Mouse (Mus musculus): ENCODE results near the gene Fam102b. TPM values are rescaled to one million over a fixed set of nuclear protein-coding genes. Genes with fewer than 3 reads are reported as not detected.

Fam102b gene
- polyA plus RNA-seq, 1 experiment from 2014 or later: 8.2 TPM

- WGBS: 69% methylated on average over 6 of the region's 6 CpGs
- no peaks in the 10 kb centered on the region for H3K9me3 ChIP-seq (ENCODE audit: control insufficient read depth)
- H3K27ac ChIP-seq (ENCODE audit: low read depth, low read length): no peak overlapping the region
- H3K4me2 ChIP-seq (replicated peaks; ENCODE audit: low read depth): no peak overlapping the region
- H3K4me1 ChIP-seq (replicated peaks; ENCODE audit: control insufficient read depth, insufficient read depth, low read length): no peaks in the 10 kb centered on the region; the same call in 1 of the 2 replicates
- H3K4me3 ChIP-seq (ENCODE audit: low read depth, low read length): no peak overlapping the region
- no peaks in the 10 kb centered on the region for H3K27me3 ChIP-seq (replicated peaks; ENCODE audit: control insufficient read depth, insufficient read depth, low read length)
- no peak overlapping the region for H3K9ac ChIP-seq (ENCODE audit: low read depth, low read length)
- no peak for TF ChIP-seq CTCF (IDR thresholded peaks at IDR 0.05; ENCODE audit: low read depth)
- ATAC-seq: no peak
- H3K36me3 ChIP-seq (ENCODE audit: control insufficient read depth, insufficient read depth): no peaks in the 10 kb centered on the region
Observed at GRCm38 (mm10) chr3:109021720-109022516, 5.5 kb downstream of the Fam102b start.

- Histone ChIP-seq H3K4me3 (ENCODE audit: low read depth, low read length) (no peak overlapping the region), H3K27me3 (replicated peaks; ENCODE audit: control insufficient read depth, insufficient read depth, low read length) (no peaks in the 10 kb centered on the region), H3K4me1 (replicated peaks; ENCODE audit: control insufficient read depth, insufficient read depth, low read length) (no peaks in the 10 kb centered on the region; the same call in 1 of the 2 replicates), H3K9ac (ENCODE audit: low read depth, low read length) (no peak overlapping the region), H3K36me3 (ENCODE audit: control insufficient read depth, insufficient read depth) (no peaks in the 10 kb centered on the region), H3K4me2 (replicated peaks; ENCODE audit: low read depth) (no peak overlapping the region), H3K27ac (ENCODE audit: low read depth, low read length) (no peak overlapping the region), H3K9me3 (ENCODE audit: control insufficient read depth) (no peaks in the 10 kb centered on the region)
- ATAC-seq: no peak
- TF ChIP-seq CTCF (IDR thresholded peaks at IDR 0.05; ENCODE audit: low read depth): no peak
- 89% methylated on average over 5 of the region's 5 CpGs for WGBS
Observed at GRCm38 (mm10) chr3:109018336-109018735, 9.1 kb downstream of the Fam102b start.

GRCm38 (mm10) chr3:109012595-109012994 lies 14.8 kb downstream of the Fam102b start:
- Histone ChIP-seq H3K4me3 (ENCODE audit: low read depth, low read length) (no peak overlapping the region), H3K36me3 (ENCODE audit: control insufficient read depth, insufficient read depth) (no peaks in the 10 kb centered on the region), H3K27me3 (replicated peaks; ENCODE audit: control insufficient read depth, insufficient read depth, low read length) (no peaks in the 10 kb centered on the region), H3K9me3 (ENCODE audit: control insufficient read depth) (no peaks in the 10 kb centered on the region), H3K9ac (ENCODE audit: low read depth, low read length) (no peak overlapping the region), H3K27ac (ENCODE audit: low read depth, low read length) (no peak overlapping the region), H3K4me2 (replicated peaks; ENCODE audit: low read depth) (no peak overlapping the region), H3K4me1 (replicated peaks; ENCODE audit: control insufficient read depth, insufficient read depth, low read length) (no peaks in the 10 kb centered on the region)
- ATAC-seq: no peak
- 68% methylated on average over 4 of the region's 4 CpGs for WGBS
- TF ChIP-seq CTCF (IDR thresholded peaks at IDR 0.05; ENCODE audit: low read depth): no peak

- no peak overlapping the region for H3K4me2 ChIP-seq (replicated peaks; ENCODE audit: low read depth)
- no peak overlapping the region for H3K4me3 ChIP-seq (ENCODE audit: low read depth, low read length)
- no peak overlapping the region for H3K9ac ChIP-seq (ENCODE audit: low read depth, low read length)
- H3K27ac ChIP-seq (ENCODE audit: low read depth, low read length): no peak overlapping the region
- no peak for TF ChIP-seq CTCF (IDR thresholded peaks at IDR 0.05; ENCODE audit: low read depth)
- H3K27me3 ChIP-seq (replicated peaks; ENCODE audit: control insufficient read depth, insufficient read depth, low read length): no peaks in the 10 kb centered on the region
- no peaks in the 10 kb centered on the region for H3K4me1 ChIP-seq (replicated peaks; ENCODE audit: control insufficient read depth, insufficient read depth, low read length)
- H3K36me3 ChIP-seq (ENCODE audit: control insufficient read depth, insufficient read depth): no peaks in the 10 kb centered on the region
- peak; percentile 61; the same call in 1 of the 2 replicates for ATAC-seq
- WGBS: 15% methylated on average over 7 of the region's 7 CpGs
- no peaks in the 10 kb centered on the region for H3K9me3 ChIP-seq (ENCODE audit: control insufficient read depth)
Observed at GRCm38 (mm10) chr3:109010489-109011260, 16.7 kb downstream of the Fam102b start.

GRCm38 (mm10) chr3:109008180-109008579 lies 19.2 kb downstream of the Fam102b start:
- WGBS: 78% methylated on average over 5 of the region's 5 CpGs
- Histone ChIP-seq H3K27me3 (replicated peaks; ENCODE audit: control insufficient read depth, insufficient read depth, low read length) (no peaks in the 10 kb centered on the region), H3K9ac (ENCODE audit: low read depth, low read length) (no peak overlapping the region), H3K36me3 (ENCODE audit: control insufficient read depth, insufficient read depth) (no peaks in the 10 kb centered on the region), H3K27ac (ENCODE audit: low read depth, low read length) (no peak overlapping the region), H3K9me3 (ENCODE audit: control insufficient read depth) (no peaks in the 10 kb centered on the region), H3K4me2 (replicated peaks; ENCODE audit: low read depth) (no peak overlapping the region), H3K4me3 (ENCODE audit: low read depth, low read length) (no peak overlapping the region), H3K4me1 (replicated peaks; ENCODE audit: control insufficient read depth, insufficient read depth, low read length) (no peaks in the 10 kb centered on the region)
- no peak for TF ChIP-seq CTCF (IDR thresholded peaks at IDR 0.05; ENCODE audit: low read depth)
- ATAC-seq: no peak

GRCm38 (mm10) chr3:109005777-109006176 lies 21.6 kb downstream of the Fam102b start:
- no peak overlapping the region for H3K4me2 ChIP-seq (replicated peaks; ENCODE audit: low read depth)
- WGBS: 82% methylated on average over 5 of the region's 5 CpGs
- H3K27ac ChIP-seq (ENCODE audit: low read depth, low read length): no peak overlapping the region
- no peak for TF ChIP-seq CTCF (IDR thresholded peaks at IDR 0.05; ENCODE audit: low read depth)
- no peak overlapping the region for H3K4me3 ChIP-seq (ENCODE audit: low read depth, low read length)
- no peak for ATAC-seq
- H3K9me3 ChIP-seq (ENCODE audit: control insufficient read depth): no peaks in the 10 kb centered on the region
- no peaks in the 10 kb centered on the region for H3K4me1 ChIP-seq (replicated peaks; ENCODE audit: control insufficient read depth, insufficient read depth, low read length)
- H3K36me3 ChIP-seq (ENCODE audit: control insufficient read depth, insufficient read depth): 0 out of 2 replicates have a peak, but pooled peaks cover 7% of the 10 kb centered on the region
- no peak overlapping the region for H3K9ac ChIP-seq (ENCODE audit: low read depth, low read length)
- no peaks in the 10 kb centered on the region for H3K27me3 ChIP-seq (replicated peaks; ENCODE audit: control insufficient read depth, insufficient read depth, low read length)
